10 mouse cellular contexts compared by ENCODE assay signal in genomic region chr13:69252335-69252734, GRCm38 (mm10).
DNase-seq lines count a peak whose midpoint lies in the region; ATAC-seq and TF ChIP-seq lines count a peak whose summit lies in the region.
"Had no signal": no experiment of that assay in that cellular context is flagged by ENCODE, and none has a peak within 500 bp of the region (broad histone marks: within the 10 kb centered on the region; RNA-seq: fewer than 3 reads in every experiment).

No protein-coding gene starts in this region.

- no peaks in the 10 kb centered on the region for H3K9me3 ChIP-seq in lung, postnatal 0 days (ENCODE audit: low read length)
- H3K9me3 ChIP-seq in neural tube, embryonic 15.5 days (replicated peaks): no peaks in the 10 kb centered on the region

- no peaks in the 10 kb centered on the region for H3K4me1 ChIP-seq in lung, postnatal 0 days (ENCODE audit: insufficient read depth, low read depth, low read length)
- peaks cover 15% of the 10 kb centered on the region for H3K4me1 ChIP-seq in neural tube, embryonic 15.5 days

- H3K36me3 ChIP-seq in lung, postnatal 0 days (ENCODE audit: insufficient read depth, low read length): no peaks in the 10 kb centered on the region
- no peaks in the 10 kb centered on the region for H3K36me3 ChIP-seq in neural tube, embryonic 15.5 days

- no peak overlapping the region for H3K4me2 ChIP-seq in lung, postnatal 0 days (replicated peaks; ENCODE audit: low read depth, low read length)
- no peak overlapping the region; the same call in 1 of the 2 replicates for H3K4me2 ChIP-seq in neural tube, embryonic 15.5 days

- H3K4me3 ChIP-seq in lung, postnatal 0 days (ENCODE audit: low read depth, low read length): no peak overlapping the region
- no peak overlapping the region for H3K4me3 ChIP-seq in neural tube, embryonic 15.5 days (replicated peaks)

- 66% methylated on average over 10 of the region's 10 CpGs for WGBS in lung, postnatal 0 days
- 53% methylated on average over 10 of the region's 10 CpGs for WGBS in neural tube, embryonic 15.5 days

- no peak overlapping the region for H3K9ac ChIP-seq in lung, postnatal 0 days (replicated peaks; ENCODE audit: low read depth)
- no peak overlapping the region for H3K9ac ChIP-seq in neural tube, embryonic 15.5 days (replicated peaks)

- TF ChIP-seq CTCF in lung, postnatal 0 days (IDR thresholded peaks at IDR 0.05): no peak

- H3K27ac ChIP-seq in lung, postnatal 0 days (ENCODE audit: low read length): no peak overlapping the region
- 0 out of 2 replicates have a peak overlapping the region, but pooled peaks have one; percentile 39 for H3K27ac ChIP-seq in neural tube, embryonic 15.5 days (replicated peaks)
- H3K27ac ChIP-seq: macrophage had no signal

- no peaks in the 10 kb centered on the region for H3K27me3 ChIP-seq in lung, postnatal 0 days (replicated peaks; ENCODE audit: insufficient read depth, low read length)
- H3K27me3 ChIP-seq in neural tube, embryonic 15.5 days (replicated peaks): no peaks in the 10 kb centered on the region

- ATAC-seq in lung, postnatal 0 days: no peak
- ATAC-seq in neural tube, embryonic 15.5 days (ENCODE audit: low FRiP score): peak; percentile 71
- ATAC-seq in CD4-positive, CD25-positive, alpha-beta regulatory T cell, adult 4 months: no peak

- peak; percentile 26 to 75 for DNase-seq in cerebellum, postnatal 4 days (ENCODE audit: low spot score in 2 of 2)
- DNase-seq in cerebellum, adult 11 months: no peak
- peak; percentile 40 for DNase-seq in lung, postnatal 10 days
- no peak for DNase-seq in lung, postnatal 0 days (ENCODE audit: low spot score)
- peak; percentile 78 for DNase-seq in gastrocnemius, adult 18-20 months (ENCODE audit: low spot score)
- no peak for DNase-seq in spleen, postnatal 4 days (ENCODE audit: low spot score in 2 of 2)
- DNase-seq: layer of hippocampus, adult 9-11 months had no signal

- TF ChIP-seq EP300 in lung, postnatal 0 days (IDR thresholded peaks at IDR 0.05): no peak

Comparison
In these comparisons a context has a peak if more than half of its experiments do, and no peak if none do; other contexts are left out.
1. DNase-seq: peak in cerebellum, postnatal 4 days (2 of 2), lung, postnatal 10 days (single experiment) and gastrocnemius, adult 18-20 months (single experiment); none in cerebellum, adult 11 months (single experiment), lung, postnatal 0 days (single experiment) and spleen, postnatal 4 days (0 of 2).